Mouse (Mus musculus) kidney, embryonic 14.5 days (tissue): Measurements from ENCODE around the gene Fgfr1op. TPM values are rescaled to one million over a fixed set of nuclear protein-coding genes. Genes with fewer than 3 reads are reported as not detected.
"Not testable (repeated sequence)": the region's sequence is repeated elsewhere in the genome, so short reads cannot be mapped to it uniquely, and the experiment has no call there.

Experiments
- ATAC-seq: fragments of 200-750 bp; cut with Nextera tagmentation; 2 replicates; pipeline ENCODE4 v1.8.0; 2017; ENCODE audit warnings: moderate number of reproducible peaks, mild to moderate bottlenecking, moderate TSS enrichment, moderate library complexity; ENCODE audit not compliant: low FRiP score, low TSS enrichment
- H3K27ac ChIP-seq: fragments of 300-500 bp; sonication (generic); 2 replicates; pipeline ENCODE4 v1.5.1; 2014; ENCODE audit warnings: low read depth, mild to moderate bottlenecking, low read length, moderate library complexity, mixed read lengths
- H3K27me3 ChIP-seq: fragments of 300-500 bp; sonication (generic); 2 replicates; pipeline ENCODE4 v1.6.1; 2014; ENCODE audit warnings: mild to moderate bottlenecking, low read length; ENCODE audit not compliant: control insufficient read depth, insufficient read depth
- H3K36me3 ChIP-seq: fragments of 300-500 bp; sonication (generic); 2 replicates; pipeline ENCODE4 v1.6.1; 2014; ENCODE audit warnings: low read length, mixed read lengths; ENCODE audit not compliant: control insufficient read depth, insufficient read depth
- H3K4me1 ChIP-seq: fragments of 300-500 bp; sonication (generic); 2 replicates; pipeline ENCODE4 v1.6.1; 2014; ENCODE audit warnings: low read length, mixed read lengths; ENCODE audit not compliant: control insufficient read depth, insufficient read depth
- H3K4me2 ChIP-seq: fragments of 300-500 bp; sonication (generic); replicated peaks from 2 replicates; pipeline ENCODE4 v1.6.1; 2014; ENCODE audit warnings: low read depth, mild to moderate bottlenecking, low read length
- H3K4me3 ChIP-seq: fragments of 300-500 bp; sonication (generic); 2 replicates; pipeline ENCODE4 v1.5.1; 2014; ENCODE audit warnings: mild to moderate bottlenecking, low read length
- H3K9ac ChIP-seq: fragments of 300-500 bp; sonication (generic); 2 replicates; pipeline ENCODE4 v1.6.1; 2014; ENCODE audit warnings: low read depth, mild to moderate bottlenecking, low read length, moderate library complexity
- H3K9me3 ChIP-seq: fragments of 300-500 bp; sonication (generic); 2 replicates; pipeline ENCODE4 v1.6.1; 2016; ENCODE audit warnings: low read length; ENCODE audit not compliant: control insufficient read depth
- WGBS: fragments of 180-500 bp; shearing (Covaris S2); extraction: QIAGEN DNeasy Blood & Tissue Kit; methylation state at CpG from one replicate; pipeline ENCODE4 v1.1.7; 2014; 5-methylcytosine and 5-hydroxymethylcytosine counted together
- polyA plus RNA-seq: library from polyadenylated mRNA; unstranded; fragments of >200 nt; fragmentation: Nextera tagmentation; extraction: Ambion mirVana; gene quantifications from 2 replicates; pipeline ENCODE4 v1.2.1, GENCODE M21; 2014

The Fgfr1op gene
- polyA plus RNA-seq, 1 experiment from 2014 or later = 50.4 TPM

- WGBS = 0% methylated on average over 10 of the region's 11 CpGs
- not testable (repeated sequence) for H3K4me1 ChIP-seq, H3K9ac ChIP-seq, H3K9me3 ChIP-seq, ATAC-seq, H3K27me3 ChIP-seq, H3K27ac ChIP-seq
- peak overlapping the region; percentile 46 for H3K4me3 ChIP-seq
- H3K36me3 ChIP-seq = peaks cover 20% of the 10 kb centered on the region
- peak overlapping the region; percentile 25; the same call in 1 of the 2 replicates for H3K4me2 ChIP-seq
These were observed 676 bp downstream of the Fgfr1op start for GRCm38 (mm10) chr17:8165977-8166376.

- ATAC-seq, H3K9ac ChIP-seq, H3K27me3 ChIP-seq, H3K27ac ChIP-seq, H3K4me3 ChIP-seq, H3K4me1 ChIP-seq, H3K9me3 ChIP-seq: not testable (repeated sequence)
- peaks cover 25% of the 10 kb centered on the region for H3K36me3 ChIP-seq
- H3K4me2 ChIP-seq = peak overlapping the region; percentile 25
- WGBS = 33% methylated on average over 1 of the region's 3 CpGs
These were observed 1.2 kb downstream of the Fgfr1op start for GRCm38 (mm10) chr17:8166454-8166853.

- H3K27me3 ChIP-seq, H3K4me2 ChIP-seq, H3K4me3 ChIP-seq, ATAC-seq, H3K27ac ChIP-seq, H3K9ac ChIP-seq, H3K4me1 ChIP-seq, H3K9me3 ChIP-seq: not testable (repeated sequence)
- peaks cover 33% of the 10 kb centered on the region for H3K36me3 ChIP-seq
- WGBS = 89% methylated on average over 5 of the region's 8 CpGs
These were observed 2.1 kb downstream of the Fgfr1op start for GRCm38 (mm10) chr17:8167436-8167835.

GRCm38 (mm10) chr17:8170331-8170730, 5.0 kb downstream of the Fgfr1op start:
- Histone ChIP-seq H3K4me3 (no peak overlapping the region), H3K27ac (no peak overlapping the region), H3K36me3 (peaks cover 57% of the 10 kb centered on the region), H3K9me3 (no peaks in the 10 kb centered on the region), H3K9ac (no peak overlapping the region), H3K4me2 (no peak overlapping the region), H3K27me3 (no peaks in the 10 kb centered on the region), H3K4me1 (no peaks in the 10 kb centered on the region)
- 86% methylated on average over 7 of the region's 7 CpGs for WGBS
- no peak for ATAC-seq

GRCm38 (mm10) chr17:8171081-8171480, 5.8 kb downstream of the Fgfr1op start:
- Histone ChIP-seq H3K27me3 (no peaks in the 10 kb centered on the region), H3K9me3 (no peaks in the 10 kb centered on the region), H3K4me1 (no peaks in the 10 kb centered on the region), H3K9ac (no peak overlapping the region), H3K4me3 (no peak overlapping the region), H3K4me2 (no peak overlapping the region), H3K36me3 (peaks cover 65% of the 10 kb centered on the region), H3K27ac (no peak overlapping the region)
- ATAC-seq = no peak
- WGBS = 38% methylated on average over 4 of the region's 4 CpGs

- no peak overlapping the region for H3K4me3 ChIP-seq
- no peak overlapping the region for H3K27ac ChIP-seq
- no peaks in the 10 kb centered on the region for H3K9me3 ChIP-seq
- WGBS = 92% methylated on average over 5 of the region's 5 CpGs
- no peak overlapping the region for H3K9ac ChIP-seq
- H3K36me3 ChIP-seq = peaks cover 73% of the 10 kb centered on the region
- no peak overlapping the region for H3K4me2 ChIP-seq
- H3K27me3 ChIP-seq = no peaks in the 10 kb centered on the region
- no peaks in the 10 kb centered on the region for H3K4me1 ChIP-seq
- no peak for ATAC-seq
These were observed 11.8 kb downstream of the Fgfr1op start for GRCm38 (mm10) chr17:8177090-8177489.

- Histone ChIP-seq H3K27ac (no peak overlapping the region), H3K4me1 (0 out of 2 replicates have a peak, but pooled peaks cover 6% of the 10 kb centered on the region), H3K4me2 (no peak overlapping the region), H3K4me3 (no peak overlapping the region), H3K9me3 (no peaks in the 10 kb centered on the region), H3K36me3 (peaks cover 75% of the 10 kb centered on the region), H3K27me3 (no peaks in the 10 kb centered on the region), H3K9ac (no peak overlapping the region)
- ATAC-seq = no peak
- WGBS = 37% methylated on average over 5 of the region's 5 CpGs
These were observed 18.5 kb downstream of the Fgfr1op start for GRCm38 (mm10) chr17:8183815-8184214.

- Histone ChIP-seq H3K9me3 (no peaks in the 10 kb centered on the region), H3K4me2 (no peak overlapping the region), H3K27ac (no peak overlapping the region), H3K27me3 (no peaks in the 10 kb centered on the region), H3K4me3 (no peak overlapping the region), H3K36me3 (peaks cover 77% of the 10 kb centered on the region), H3K9ac (no peak overlapping the region), H3K4me1 (0 out of 2 replicates have a peak, but pooled peaks cover 6% of the 10 kb centered on the region)
- 49% methylated on average over 7 of the region's 7 CpGs for WGBS
- ATAC-seq = no peak
These were observed 18.9 kb downstream of the Fgfr1op start for GRCm38 (mm10) chr17:8184217-8184616.

GRCm38 (mm10) chr17:8193678-8194077, 28.4 kb downstream of the Fgfr1op start:
- H3K36me3 ChIP-seq = peaks cover 61% of the 10 kb centered on the region

More at GRCm38 (mm10) chr17:8193678-8194077, 28.4 kb downstream of the Fgfr1op start:
- WGBS = 54% methylated on average over 8 of the region's 8 CpGs
- Histone ChIP-seq H3K4me3 (no peak overlapping the region), H3K4me2 (no peak overlapping the region), H3K9ac (no peak overlapping the region), H3K27me3 (no peaks in the 10 kb centered on the region), H3K4me1 (no peaks in the 10 kb centered on the region), H3K9me3 (no peaks in the 10 kb centered on the region), H3K27ac (no peak overlapping the region)
- ATAC-seq = 0 out of 2 replicates have a peak, but pooled peaks have one; percentile 35
